Mouse (Mus musculus): Measurements from ENCODE around the gene Gdpgp1. TPM values are rescaled to one million over a fixed set of nuclear protein-coding genes. Genes with fewer than 3 reads are reported as not detected.

The Gdpgp1 gene
- polyA plus RNA-seq, 1 experiment: 3.4 TPM

GRCm38 (mm10) chr7:80209669-80210068 lies 23.0 kb upstream of the Gdpgp1 start:
- TF ChIP-seq CTCF (IDR thresholded peaks at IDR 0.05; ENCODE audit: borderline replicate concordance, extremely low read depth, insufficient read depth, insufficient read length) (no peak), POLR2A (IDR thresholded peaks at IDR 0.05; ENCODE audit: borderline replicate concordance, extremely low read depth, insufficient read depth, insufficient read length, poor library complexity, severe bottlenecking) (no peak)
- DNase-seq (ENCODE audit: low read depth): no peak

DNA sequence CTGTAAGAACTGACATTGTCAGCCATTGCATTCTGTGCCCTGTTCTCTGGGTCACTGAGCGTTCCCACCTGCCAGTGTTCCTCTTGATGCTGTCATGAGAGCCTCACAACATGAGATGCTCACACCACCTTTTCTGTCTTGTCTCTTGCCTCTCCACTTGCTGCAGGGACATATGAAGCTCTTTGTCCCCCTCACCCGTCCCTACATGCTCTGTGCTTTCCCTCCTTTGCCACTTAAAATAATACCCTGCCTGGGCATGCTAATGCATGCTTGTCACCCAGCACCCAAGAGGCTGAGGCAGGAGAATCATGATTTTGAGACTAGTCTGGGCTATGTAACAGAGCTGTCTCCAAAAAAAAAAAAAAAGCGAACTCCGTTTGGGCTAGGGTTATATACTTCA lies 21.7 kb upstream of the Gdpgp1 start:
- no peak for DNase-seq (ENCODE audit: low read depth)
- TF ChIP-seq CTCF (IDR thresholded peaks at IDR 0.05; ENCODE audit: borderline replicate concordance, extremely low read depth, insufficient read depth, insufficient read length): no peak
- TF ChIP-seq POLR2A (IDR thresholded peaks at IDR 0.05; ENCODE audit: borderline replicate concordance, extremely low read depth, insufficient read depth, insufficient read length, poor library complexity, severe bottlenecking): no peak

DNA sequence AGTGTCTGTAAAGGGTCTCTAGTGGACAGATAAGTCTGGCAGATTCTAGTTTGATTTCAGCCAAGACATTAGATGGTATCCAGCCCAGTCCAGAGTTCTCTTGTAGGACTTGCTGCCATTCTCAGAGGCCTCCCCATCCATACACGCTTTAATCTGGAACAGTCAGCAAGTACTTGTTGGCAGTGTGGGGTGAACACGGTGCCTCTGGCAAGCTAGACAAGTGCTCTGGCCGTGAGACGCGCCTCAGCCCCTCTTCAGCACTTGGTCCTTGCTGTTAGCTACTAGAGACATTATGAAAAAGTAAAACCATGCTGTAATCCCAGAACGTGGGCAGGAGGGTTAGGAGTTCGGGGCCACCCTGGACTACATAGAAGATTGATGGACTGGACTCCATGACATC lies 19.1 kb upstream of the Gdpgp1 start:
- no peak for TF ChIP-seq CTCF (IDR thresholded peaks at IDR 0.05; ENCODE audit: borderline replicate concordance, extremely low read depth, insufficient read depth, insufficient read length)
- no peak for TF ChIP-seq POLR2A (IDR thresholded peaks at IDR 0.05; ENCODE audit: borderline replicate concordance, extremely low read depth, insufficient read depth, insufficient read length, poor library complexity, severe bottlenecking)
- no peak for DNase-seq (ENCODE audit: low read depth)

DNA sequence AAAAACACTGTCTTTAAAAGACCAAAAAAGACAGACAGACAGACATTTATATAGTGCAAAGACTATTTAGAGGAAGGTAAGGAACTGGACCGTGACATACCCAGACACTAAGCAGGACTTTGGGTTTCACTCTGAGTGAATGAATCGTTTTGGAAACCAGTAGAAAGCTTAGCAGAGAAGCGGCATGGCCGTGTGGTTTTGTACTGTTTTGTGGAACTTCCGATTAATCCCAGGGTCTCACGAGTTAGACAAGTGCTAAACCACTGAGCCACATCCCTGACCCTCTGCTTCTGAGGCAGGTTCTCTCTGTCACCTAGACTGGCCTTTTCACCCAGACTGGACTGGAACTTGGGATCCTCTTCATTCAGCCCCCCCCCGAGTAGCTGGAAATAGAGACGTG lies 18.2 kb upstream of the Gdpgp1 start:
- TF ChIP-seq CTCF (IDR thresholded peaks at IDR 0.05; ENCODE audit: borderline replicate concordance, extremely low read depth, insufficient read depth, insufficient read length) (no peak), POLR2A (IDR thresholded peaks at IDR 0.05; ENCODE audit: borderline replicate concordance, extremely low read depth, insufficient read depth, insufficient read length, poor library complexity, severe bottlenecking) (no peak)

GRCm38 (mm10) chr7:80215398-80215797 lies 17.3 kb upstream of the Gdpgp1 start:
- TF ChIP-seq CTCF (IDR thresholded peaks at IDR 0.05; ENCODE audit: borderline replicate concordance, extremely low read depth, insufficient read depth, insufficient read length) (peak; percentile 89), POLR2A (IDR thresholded peaks at IDR 0.05; ENCODE audit: borderline replicate concordance, extremely low read depth, insufficient read depth, insufficient read length, poor library complexity, severe bottlenecking) (no peak)
- peak; percentile 93 for DNase-seq (ENCODE audit: low read depth)

More for the DNA sequence above, 18.2 kb upstream of the Gdpgp1 start:
- DNase-seq (ENCODE audit: low read depth): no peak

DNA sequence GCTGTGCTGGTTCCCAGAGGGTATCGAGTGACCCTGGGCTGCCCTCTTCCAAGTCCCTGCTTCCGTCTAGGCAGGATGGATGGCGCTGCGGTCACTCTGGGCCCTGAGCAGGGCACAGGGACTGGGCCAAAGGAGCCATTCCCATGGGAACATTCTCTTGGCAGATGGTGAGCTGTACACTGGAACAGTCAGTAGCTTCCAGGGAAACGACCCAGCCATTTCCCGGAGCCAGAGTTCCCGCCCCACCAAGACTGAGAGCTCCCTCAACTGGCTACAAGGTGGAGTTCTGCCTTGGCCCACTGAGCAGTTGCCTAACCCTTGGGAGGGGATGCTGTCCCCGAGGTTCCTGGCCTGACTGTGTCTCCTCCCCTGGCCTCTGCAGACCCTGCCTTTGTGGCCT lies 16.1 kb upstream of the Gdpgp1 start:
- 0 out of 2 replicates have a peak, but pooled peaks have one; percentile 6 for TF ChIP-seq CTCF (IDR thresholded peaks at IDR 0.05; ENCODE audit: borderline replicate concordance, extremely low read depth, insufficient read depth, insufficient read length)
- TF ChIP-seq POLR2A (IDR thresholded peaks at IDR 0.05; ENCODE audit: borderline replicate concordance, extremely low read depth, insufficient read depth, insufficient read length, poor library complexity, severe bottlenecking): no peak
- DNase-seq (ENCODE audit: low read depth): no peak

GRCm38 (mm10) chr7:80218666-80219065 lies 14.0 kb upstream of the Gdpgp1 start:
- DNase-seq (ENCODE audit: low read depth): no peak
- no peak for TF ChIP-seq POLR2A (IDR thresholded peaks at IDR 0.05; ENCODE audit: borderline replicate concordance, extremely low read depth, insufficient read depth, insufficient read length, poor library complexity, severe bottlenecking)
- TF ChIP-seq CTCF (IDR thresholded peaks at IDR 0.05; ENCODE audit: borderline replicate concordance, extremely low read depth, insufficient read depth, insufficient read length): no peak

- TF ChIP-seq CTCF (IDR thresholded peaks at IDR 0.05; ENCODE audit: borderline replicate concordance, extremely low read depth, insufficient read depth, insufficient read length): no peak
- TF ChIP-seq POLR2A (IDR thresholded peaks at IDR 0.05; ENCODE audit: borderline replicate concordance, extremely low read depth, insufficient read depth, insufficient read length, poor library complexity, severe bottlenecking): no peak
These were observed 12.3 kb upstream of the Gdpgp1 start for GRCm38 (mm10) chr7:80220237-80220797.

DNA sequence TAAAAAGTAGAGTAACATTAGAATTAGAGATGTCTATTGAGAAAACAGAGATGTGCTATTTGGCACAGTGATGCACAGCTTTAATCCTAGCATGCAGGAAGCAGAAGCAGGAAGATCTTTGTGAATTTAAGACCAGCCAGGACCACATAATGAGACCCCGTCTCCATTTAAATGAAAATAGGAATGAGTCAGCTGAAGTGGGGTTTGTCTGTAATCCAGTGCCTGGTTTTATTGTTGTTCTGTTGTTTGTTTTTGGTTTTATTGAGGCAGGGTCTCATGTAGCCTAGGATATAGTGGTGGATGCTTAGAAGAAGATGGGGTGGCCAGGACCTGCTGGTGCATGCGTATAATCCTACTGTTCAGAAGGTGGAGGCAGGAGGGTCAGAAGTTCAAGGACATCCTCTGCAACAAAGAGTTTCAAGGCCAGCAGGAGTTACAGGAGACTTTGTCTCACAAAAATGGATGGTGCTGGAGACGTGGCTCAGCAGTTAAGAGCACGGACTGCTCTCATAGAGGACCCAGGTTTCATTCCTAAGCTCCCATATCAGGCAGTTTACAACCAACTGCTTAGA lies 11.4 kb upstream of the Gdpgp1 start:
- no peak for DNase-seq (ENCODE audit: low read depth)
- TF ChIP-seq POLR2A (IDR thresholded peaks at IDR 0.05; ENCODE audit: borderline replicate concordance, extremely low read depth, insufficient read depth, insufficient read length, poor library complexity, severe bottlenecking) (no peak), CTCF (IDR thresholded peaks at IDR 0.05; ENCODE audit: borderline replicate concordance, extremely low read depth, insufficient read depth, insufficient read length) (no peak)

More at GRCm38 (mm10) chr7:80220237-80220797, 12.3 kb upstream of the Gdpgp1 start:
- DNase-seq (ENCODE audit: low read depth): no peak

- no peak for DNase-seq (ENCODE audit: low read depth)
- no peak for TF ChIP-seq CTCF (IDR thresholded peaks at IDR 0.05; ENCODE audit: borderline replicate concordance, extremely low read depth, insufficient read depth, insufficient read length)
- no peak for TF ChIP-seq POLR2A (IDR thresholded peaks at IDR 0.05; ENCODE audit: borderline replicate concordance, extremely low read depth, insufficient read depth, insufficient read length, poor library complexity, severe bottlenecking)
These were observed 5.6 kb upstream of the Gdpgp1 start for GRCm38 (mm10) chr7:80227065-80227464.

GRCm38 (mm10) chr7:80230196-80230595 lies 2.5 kb upstream of the Gdpgp1 start:
- no peak for TF ChIP-seq CTCF (IDR thresholded peaks at IDR 0.05; ENCODE audit: borderline replicate concordance, extremely low read depth, insufficient read depth, insufficient read length)
- no peak for TF ChIP-seq POLR2A (IDR thresholded peaks at IDR 0.05; ENCODE audit: borderline replicate concordance, extremely low read depth, insufficient read depth, insufficient read length, poor library complexity, severe bottlenecking)
- DNase-seq (ENCODE audit: low read depth): no peak

DNA sequence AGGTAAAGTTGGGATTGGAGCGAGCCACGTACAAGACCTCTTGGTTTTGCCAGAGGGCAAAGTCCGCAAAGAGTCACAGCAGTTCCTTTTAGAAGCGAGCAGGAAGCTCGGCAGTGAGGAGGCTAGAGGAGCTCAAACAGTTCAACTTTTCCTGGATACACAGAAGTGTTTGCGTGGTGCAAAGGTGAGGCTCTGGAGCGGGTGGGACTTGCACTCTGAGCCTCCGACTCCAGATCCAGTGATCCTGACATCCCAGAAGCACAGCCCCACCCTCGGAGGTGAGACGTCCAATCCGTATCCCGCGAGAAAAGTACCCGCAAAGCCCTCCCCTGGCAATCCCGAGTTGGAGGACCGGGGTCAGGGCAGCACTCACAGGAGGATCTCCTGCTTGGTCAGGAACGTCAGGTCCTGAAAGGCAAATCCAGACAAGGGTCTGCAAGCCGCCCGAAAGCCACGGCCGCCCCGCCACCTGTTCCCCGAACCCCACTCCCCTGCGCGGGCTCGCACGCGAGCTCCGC lies 635 bp upstream of the Gdpgp1 start:
- no peak for DNase-seq (ENCODE audit: low read depth)
- TF ChIP-seq CTCF (IDR thresholded peaks at IDR 0.05; ENCODE audit: borderline replicate concordance, extremely low read depth, insufficient read depth, insufficient read length): no peak
- TF ChIP-seq POLR2A (IDR thresholded peaks at IDR 0.05; ENCODE audit: borderline replicate concordance, extremely low read depth, insufficient read depth, insufficient read length, poor library complexity, severe bottlenecking): no peak
